Mouse (Mus musculus) embryonic facial prominence, embryonic 10.5 days (tissue): Measurements from ENCODE around the gene Cox7b2. TPM values are rescaled to one million over a fixed set of nuclear protein-coding genes. Genes with fewer than 3 reads are reported as not detected.
"Not testable (repeated sequence)": the region's sequence is repeated elsewhere in the genome, so short reads cannot be mapped to it uniquely, and the experiment has no call there.

ENCODE experiments used
- DNase-seq: peaks from one replicate; pipeline ENCODE4 v3.0.0-alpha.2; 2017; ENCODE audit warnings: low spot score
- H3K27ac ChIP-seq: fragments of 300-500 bp; sonication (generic); replicated peaks from 2 replicates; pipeline ENCODE4 v1.5.1; 2016; ENCODE audit warnings: mild to moderate bottlenecking
- H3K27me3 ChIP-seq: fragments of 300-500 bp; sonication (generic); replicated peaks from 2 replicates; pipeline ENCODE4 v1.6.1; 2016; ENCODE audit warnings: low read depth, mild to moderate bottlenecking; ENCODE audit not compliant: poor library complexity, severe bottlenecking
- H3K36me3 ChIP-seq: fragments of 300-500 bp; sonication (generic); replicated peaks from 2 replicates; pipeline ENCODE4 v1.6.1; 2016; ENCODE audit warnings: mild to moderate bottlenecking, moderate library complexity
- H3K4me1 ChIP-seq: fragments of 300-500 bp; sonication (generic); 2 replicates; pipeline ENCODE4 v1.6.1; 2016
- H3K4me3 ChIP-seq: fragments of 300-500 bp; sonication (generic); 2 replicates; pipeline ENCODE4 v1.5.1; 2016; ENCODE audit warnings: mild to moderate bottlenecking, moderate library complexity
- H3K9me3 ChIP-seq: fragments of 300-500 bp; sonication (generic); 2 replicates; pipeline ENCODE4 v1.6.1; 2016; ENCODE audit warnings: mild to moderate bottlenecking
- WGBS: fragments of 180-500 bp; shearing (Covaris S2); methylation state at CpG from one replicate; pipeline ENCODE4 v1.1.7; 2016; 5-methylcytosine and 5-hydroxymethylcytosine counted together
- polyA plus RNA-seq: library from polyadenylated mRNA; unstranded; fragments of >200 nt; fragmentation: Nextera tagmentation; extraction: Ambion mirVana; gene quantifications from 2 replicates; pipeline ENCODE4 v1.2.1, GENCODE M21; 2016

Cox7b2 gene
- polyA plus RNA-seq, result not detected in 2 replicates

GRCm38 (mm10) chr5:71548079-71548478, at the start of gene Cox7b2:
Cox7b2 (minus strand) TSS chr5:71548205.
- no peak within 1 kb of the TSS for H3K4me3 ChIP-seq
- WGBS, result 94% methylated on average over 10 of the region's 10 CpGs
- H3K27me3 ChIP-seq, result no peaks in the 10 kb centered on the region
- H3K36me3 ChIP-seq, result no peaks in the 10 kb centered on the region
- peaks cover 3% of the 10 kb centered on the region; the same call in 1 of the 2 replicates for H3K9me3 ChIP-seq
- H3K27ac ChIP-seq, result no peak within 1 kb of the TSS
- no peak for DNase-seq
- H3K4me1 ChIP-seq, result no peaks in the 10 kb centered on the region

- 95% methylated on average over 2 of the region's 2 CpGs for WGBS
- H3K4me3 ChIP-seq, result no peak overlapping the region
- no peaks in the 10 kb centered on the region for H3K27me3 ChIP-seq
- no peak overlapping the region for H3K27ac ChIP-seq
- no peak for DNase-seq
- H3K36me3 ChIP-seq, result no peaks in the 10 kb centered on the region
- H3K4me1 ChIP-seq, result no peaks in the 10 kb centered on the region
- H3K9me3 ChIP-seq, result no peaks in the 10 kb centered on the region
Observed at GRCm38 (mm10) chr5:71595321-71595720, 47.3 kb upstream of the Cox7b2 start.

GRCm38 (mm10) chr5:71593745-71594255, 45.8 kb upstream of the Cox7b2 start:
- no peak for DNase-seq
- Histone ChIP-seq H3K36me3 (no peaks in the 10 kb centered on the region), H3K9me3 (no peaks in the 10 kb centered on the region), H3K4me3 (no peak overlapping the region), H3K4me1 (no peaks in the 10 kb centered on the region), H3K27me3 (no peaks in the 10 kb centered on the region), H3K27ac (no peak overlapping the region)
- WGBS, result 86% methylated on average over 2 of the region's 2 CpGs

- no peak overlapping the region for H3K4me3 ChIP-seq
- WGBS, result 83% methylated on average over 9 of the region's 9 CpGs
- no peak overlapping the region for H3K27ac ChIP-seq
- H3K27me3 ChIP-seq, result no peaks in the 10 kb centered on the region
- H3K9me3 ChIP-seq, result no peaks in the 10 kb centered on the region
- H3K4me1 ChIP-seq, result no peaks in the 10 kb centered on the region
- H3K36me3 ChIP-seq, result no peaks in the 10 kb centered on the region
- DNase-seq, result no peak
Observed at GRCm38 (mm10) chr5:71571646-71572237, 23.7 kb upstream of the Cox7b2 start.

- Histone ChIP-seq H3K4me1 (no peaks in the 10 kb centered on the region), H3K9me3 (peaks cover 3% of the 10 kb centered on the region; the same call in 1 of the 2 replicates), H3K36me3 (no peaks in the 10 kb centered on the region), H3K4me3 (no peak overlapping the region), H3K27me3 (no peaks in the 10 kb centered on the region), H3K27ac (no peak overlapping the region)
- no peak for DNase-seq
Observed at GRCm38 (mm10) chr5:71545554-71545953, 2.5 kb downstream of the Cox7b2 start.

GRCm38 (mm10) chr5:71525486-71525885, 22.5 kb downstream of the Cox7b2 start:
- not testable (repeated sequence) for H3K36me3 ChIP-seq, H3K4me3 ChIP-seq, H3K27me3 ChIP-seq, H3K9me3 ChIP-seq, H3K27ac ChIP-seq, H3K4me1 ChIP-seq, DNase-seq
- 80% methylated on average over 10 of the region's 15 CpGs for WGBS

- DNase-seq, result peak; percentile 63
- 25% methylated on average over 6 of the region's 6 CpGs for WGBS
- H3K27ac ChIP-seq, result no peak overlapping the region
- H3K4me3 ChIP-seq, result no peak overlapping the region
- H3K9me3 ChIP-seq, result no peaks in the 10 kb centered on the region
- no peaks in the 10 kb centered on the region for H3K4me1 ChIP-seq
- no peaks in the 10 kb centered on the region for H3K27me3 ChIP-seq
- no peaks in the 10 kb centered on the region for H3K36me3 ChIP-seq
Observed at GRCm38 (mm10) chr5:71502058-71502678, 45.8 kb downstream of the Cox7b2 start.

GRCm38 (mm10) chr5:71495621-71496020, 52.4 kb downstream of the Cox7b2 start:
- no peaks in the 10 kb centered on the region for H3K4me1 ChIP-seq
- H3K27me3 ChIP-seq, result no peaks in the 10 kb centered on the region
- no peak overlapping the region for H3K27ac ChIP-seq
- no peaks in the 10 kb centered on the region for H3K9me3 ChIP-seq
- H3K36me3 ChIP-seq, result no peaks in the 10 kb centered on the region
- WGBS, result 57% methylated on average over 5 of the region's 5 CpGs
- DNase-seq, result no peak
- no peak overlapping the region for H3K4me3 ChIP-seq

- Histone ChIP-seq H3K36me3 (no peaks in the 10 kb centered on the region), H3K4me3 (no peak overlapping the region), H3K4me1 (no peaks in the 10 kb centered on the region), H3K9me3 (no peaks in the 10 kb centered on the region), H3K27ac (no peak overlapping the region), H3K27me3 (no peaks in the 10 kb centered on the region)
- DNase-seq, result no peak
- WGBS, result 61% methylated on average over 3 of the region's 3 CpGs
Observed at GRCm38 (mm10) chr5:71456957-71457356, 91.0 kb downstream of the Cox7b2 start.

- Histone ChIP-seq H3K9me3 (no peaks in the 10 kb centered on the region), H3K36me3 (no peaks in the 10 kb centered on the region), H3K4me3 (no peak overlapping the region), H3K4me1 (no peaks in the 10 kb centered on the region), H3K27me3 (no peaks in the 10 kb centered on the region), H3K27ac (no peak overlapping the region)
- 83% methylated on average over 6 of the region's 6 CpGs for WGBS
- no peak for DNase-seq
Observed at GRCm38 (mm10) chr5:71440174-71440573, 107.8 kb downstream of the Cox7b2 start.

Other genes starting within 250 kb of the Cox7b2 start
- 0.12 and 0.20 TPM in 2 replicates for gene Gabrb1, start 109.9 kb upstream of the Cox7b2 start, polyA plus RNA-seq
- 3.0 and 3.2 TPM in 2 replicates for gene Gabra4, start 110.1 kb upstream of the Cox7b2 start, polyA plus RNA-seq